Mouse (Mus musculus) CH12.LX (cell line): ENCODE data around the gene Opcml. TPM values are rescaled to one million over a fixed set of nuclear protein-coding genes. Genes with fewer than 3 reads are reported as not detected.

Experiments
- DNase-seq: peaks from one replicate; pipeline ENCODE4 v3.0.0-alpha.2; 2013; ENCODE audit errors: extremely low read depth
- H3K27ac ChIP-seq: 2 replicates; pipeline ENCODE4 v1.5.1; 2012; ENCODE audit warnings: low read depth, mild to moderate bottlenecking, control low read depth, moderate library complexity; ENCODE audit not compliant: insufficient read depth
- H3K27me3 ChIP-seq: replicated peaks from 2 replicates; pipeline ENCODE3; 2012; ENCODE audit warnings: inconsistent platforms
- H3K36me3 ChIP-seq, 2 experiments: replicated peaks in 1 of 2; 2 replicates each; pipeline versions ENCODE3 to v1.6.1; 2012; ENCODE audit warnings: inconsistent platforms in 1 of 2, low read length in 1 of 2, mild to moderate bottlenecking in 1 of 2, mixed read lengths in 1 of 2, moderate library complexity in 1 of 2; ENCODE audit not compliant: control insufficient read depth in 1 of 2, insufficient read depth in 1 of 2
- H3K4me1 ChIP-seq, 2 experiments: 2 replicates each; pipeline ENCODE4 v1.6.1; 2012; ENCODE audit warnings: inconsistent platforms in 1 of 2, moderate library complexity in 1 of 2; ENCODE audit not compliant: insufficient read depth in 2 of 2, control insufficient read depth in 1 of 2
- H3K4me2 ChIP-seq: 2 replicates; pipeline ENCODE4 v1.6.1; 2012; ENCODE audit warnings: low read depth, mild to moderate bottlenecking, control low read depth; ENCODE audit not compliant: poor library complexity, insufficient read depth, severe bottlenecking
- H3K4me3 ChIP-seq, 3 experiments: fragments of 150-350 bp in 1 of 3; sonication (generic) in 1 of 3; replicated peaks in 1 of 3; 2 replicates each; pipeline versions ENCODE3 to v1.5.1; 2011 to 2012; ENCODE audit warnings: low read depth in 2 of 3, low read length in 2 of 3, mild to moderate bottlenecking in 2 of 3, moderate library complexity in 2 of 3, control low read depth in 1 of 3, improper control_type of control experiment in 1 of 3, inconsistent platforms in 1 of 3, mixed read lengths in 1 of 3; ENCODE audit not compliant: poor library complexity in 1 of 3
- H3K79me2 ChIP-seq: replicated peaks from 2 replicates; pipeline ENCODE4 v1.6.1; 2012; ENCODE audit warnings: mild to moderate bottlenecking, moderate library complexity; ENCODE audit not compliant: control insufficient read depth, poor library complexity, insufficient read depth, severe bottlenecking; ENCODE audit errors: extremely low read depth
- H3K9ac ChIP-seq: 2 replicates; pipeline ENCODE4 v1.6.1; 2012; ENCODE audit warnings: low read depth, mild to moderate bottlenecking, control low read depth, moderate library complexity; ENCODE audit not compliant: insufficient read depth
- H3K9me3 ChIP-seq: replicated peaks from 2 replicates; pipeline ENCODE3; 2012; ENCODE audit warnings: low read length, inconsistent platforms, mixed read lengths
- BHLHE40 ChIP-seq: IDR thresholded peaks from 2 replicates; pipeline ENCODE4 v1.6.1; 2011; ENCODE audit warnings: mild to moderate bottlenecking, low read depth, low read length, improper control_type of control experiment
- CHD2 ChIP-seq: IDR thresholded peaks from 2 replicates; pipeline ENCODE4 v1.6.1; 2011; ENCODE audit warnings: low read length, improper control_type of control experiment
- CTCF ChIP-seq, 2 experiments: IDR thresholded peaks in 1 of 2; conservative IDR thresholded peaks in 1 of 2; 2 replicates each; pipeline ENCODE4 v1.5.1; 2011 to 2012; ENCODE audit warnings: low read depth in 2 of 2, low read length in 2 of 2, improper control_type of control experiment in 1 of 2, inconsistent platforms in 1 of 2, mild to moderate bottlenecking in 1 of 2, moderate library complexity in 1 of 2
- E2F4 ChIP-seq: IDR thresholded peaks from 2 replicates; pipeline ENCODE4 v1.6.1; 2011; ENCODE audit warnings: low read depth, low read length, improper control_type of control experiment; ENCODE audit not compliant: insufficient replicate concordance
- ELF1 ChIP-seq: IDR thresholded peaks from 2 replicates; pipeline ENCODE4 v1.6.1; 2014; ENCODE audit warnings: low read depth, mild to moderate bottlenecking, inconsistent platforms, low read length, improper control_type of control experiment
- EP300 ChIP-seq: IDR thresholded peaks from 2 replicates; pipeline ENCODE4 v1.6.1; 2011; ENCODE audit warnings: low read length, improper control_type of control experiment
- ETS1 ChIP-seq: conservative IDR thresholded peaks from 2 replicates; pipeline ENCODE4 v1.6.1; 2012; ENCODE audit warnings: low read depth, mild to moderate bottlenecking, inconsistent platforms, low read length, improper control_type of control experiment, moderate library complexity
- IRF4 ChIP-seq: IDR thresholded peaks from 2 replicates; pipeline ENCODE4 v1.6.1; 2014; ENCODE audit warnings: low read depth, mild to moderate bottlenecking, inconsistent platforms, low read length, improper control_type of control experiment
- JUND ChIP-seq: conservative IDR thresholded peaks from 2 replicates; pipeline ENCODE4 v1.6.1; 2011; ENCODE audit warnings: low read depth, low read length, improper control_type of control experiment
- KAT2A ChIP-seq: IDR thresholded peaks from 2 replicates; pipeline ENCODE4 v1.6.1; 2012; ENCODE audit warnings: low read length, improper control_type of control experiment, inconsistent platforms; ENCODE audit not compliant: insufficient replicate concordance
- MAZ ChIP-seq: IDR thresholded peaks from 2 replicates; pipeline ENCODE4 v1.6.1; 2012; ENCODE audit warnings: low read depth, mild to moderate bottlenecking, inconsistent platforms, low read length, improper control_type of control experiment, moderate library complexity
- MYC ChIP-seq: IDR thresholded peaks from 2 replicates; pipeline ENCODE4 v1.6.1; 2011; ENCODE audit warnings: low read depth, mild to moderate bottlenecking, improper control_type of control experiment, low read length
- NRF1 ChIP-seq: IDR thresholded peaks from 2 replicates; pipeline ENCODE4 v1.6.1; 2014; ENCODE audit warnings: low read depth, mild to moderate bottlenecking, inconsistent platforms, low read length, improper control_type of control experiment, moderate library complexity
- PAX5 ChIP-seq: IDR thresholded peaks from 2 replicates; pipeline ENCODE4 v1.6.1; 2012; ENCODE audit warnings: low read length, inconsistent platforms, mixed read lengths
- POLR2A ChIP-seq: IDR thresholded peaks from 2 replicates; pipeline ENCODE4 v1.6.1; 2011; ENCODE audit warnings: low read depth, mild to moderate bottlenecking, improper control_type of control experiment, low read length
- POLR2AphosphoS2 ChIP-seq: IDR thresholded peaks from 2 replicates; pipeline ENCODE4 v1.6.1; 2011; ENCODE audit warnings: low read depth, low read length, improper control_type of control experiment
- RAD21 ChIP-seq: IDR thresholded peaks from 2 replicates; pipeline ENCODE4 v1.6.1; 2011; ENCODE audit warnings: low read depth, mild to moderate bottlenecking, low read length, improper control_type of control experiment, moderate library complexity
- RCOR1 ChIP-seq: conservative IDR thresholded peaks from 2 replicates; pipeline ENCODE4 v1.6.1; 2012; ENCODE audit warnings: low read depth, mild to moderate bottlenecking, inconsistent platforms, low read length, improper control_type of control experiment
- SMC3 ChIP-seq: IDR thresholded peaks from 2 replicates; pipeline ENCODE4 v1.6.1; 2011; ENCODE audit warnings: low read depth, low read length, improper control_type of control experiment
- TCF12 ChIP-seq: IDR thresholded peaks from 2 replicates; pipeline ENCODE4 v1.6.1; 2014; ENCODE audit warnings: low read depth, mild to moderate bottlenecking, inconsistent platforms, low read length, improper control_type of control experiment
- UBTF ChIP-seq: IDR thresholded peaks from 2 replicates; pipeline ENCODE4 v1.6.1; 2012; ENCODE audit warnings: low read depth, mild to moderate bottlenecking, inconsistent platforms, low read length, improper control_type of control experiment, moderate library complexity
- ZC3H11A ChIP-seq: IDR thresholded peaks from 2 replicates; pipeline ENCODE4 v1.6.1; 2012; ENCODE audit warnings: low read depth, mild to moderate bottlenecking, inconsistent platforms, low read length, improper control_type of control experiment
- dilution Hi-C: fragments of 300-500 bp; cut with MboI; formaldehyde crosslinking; loops from 2 replicates; pipeline ENCODE4 v1.14.3; 2020; ENCODE audit warnings: low sequenced_read_pairs; ENCODE audit not compliant: extremely low pct_unique_long_range_greater_than_20kb, extremely low pct_ligation_motif_present
- in situ Hi-C: fragments of 300-500 bp; cut with MboI; formaldehyde crosslinking; loops from 3 replicates; pipeline ENCODE4 v1.14.3; 2019; ENCODE audit warnings: low sequenced_read_pairs, low pct_ligation_motif_present, low pct_unique_long_range_greater_than_20kb, mixed read lengths
- polyA plus RNA-seq: library from polyadenylated mRNA; unstranded; fragments of >175 nt; gene quantifications from 2 replicates; pipeline ENCODE4 v1.2.1, GENCODE M21; 2012; ENCODE audit warnings: low read depth; ENCODE audit not compliant: insufficient read length
- total RNA-seq, 2 experiments: library from RNA; depleted of rRNA; stranded (reverse); fragments of 300-350 nt in 1 of 2; fragments of >200 nt in 1 of 2; gene quantifications; 2 replicates each; pipeline ENCODE4 v1.2.3; 2012 to 2014

Opcml gene
- total and polyA plus RNA-seq, 3 experiments = 0.34 to 0.60 TPM; not detected in 1

DNA sequence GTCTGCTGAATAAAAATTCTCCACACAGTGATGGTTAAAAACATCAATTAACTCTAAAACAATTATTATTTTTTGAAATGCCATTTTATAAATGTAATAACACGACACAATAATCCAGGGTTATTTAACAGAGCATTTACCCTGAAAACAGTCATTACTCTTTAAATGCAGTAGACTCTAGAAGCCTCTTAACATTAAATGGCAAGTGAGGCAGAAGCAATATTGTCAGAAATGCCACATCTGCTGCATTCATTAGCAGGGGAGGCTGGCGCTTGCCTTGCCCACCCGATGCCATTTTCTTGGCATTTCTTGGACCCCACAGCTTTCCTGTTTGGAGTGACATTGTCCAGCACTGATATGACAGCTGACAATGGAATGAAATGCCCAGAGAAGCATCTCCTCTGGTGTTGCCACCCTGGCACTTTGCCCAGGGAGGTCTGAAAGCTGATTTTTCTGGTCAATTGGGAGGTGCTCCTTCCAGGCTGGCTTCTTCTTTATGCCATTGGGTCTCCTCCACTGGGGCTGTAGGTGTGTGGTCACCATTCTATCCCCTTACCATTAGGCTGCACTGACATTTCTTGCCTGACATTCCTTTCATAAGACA is 649.7 kb downstream of the Opcml start:
- TF ChIP-seq KAT2A (no peak), RAD21 (no peak), BHLHE40 (no peak), CHD2 (no peak), SMC3 (no peak)
- TF ChIP-seq, all 38 proteins: peak for 0

DNA sequence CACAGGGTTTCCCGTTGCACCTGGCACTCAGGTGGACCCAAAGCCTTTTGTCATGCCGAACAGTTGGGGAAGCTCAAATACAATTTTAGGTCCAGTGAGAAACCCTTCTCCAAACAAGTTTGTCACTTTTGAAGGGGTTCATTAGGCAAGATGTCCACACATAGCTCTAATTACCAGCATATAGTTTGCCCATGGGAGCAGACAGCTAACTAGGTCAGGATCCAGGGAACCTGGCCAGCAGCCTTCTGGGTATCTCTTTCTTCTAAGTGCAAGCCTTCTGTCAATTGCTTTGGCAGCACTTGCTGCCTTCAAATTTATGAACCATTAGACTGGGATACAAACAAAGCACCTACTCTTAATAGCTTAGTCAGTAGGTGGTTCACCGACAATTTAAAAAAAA is 653.9 kb downstream of the Opcml start:
- TF ChIP-seq EP300 (no peak), RCOR1 (no peak), TCF12 (no peak), SMC3 (no peak), ZC3H11A (no peak), E2F4 (no peak), BHLHE40 (no peak), POLR2AphosphoS2 (no peak), JUND (no peak), ETS1 (no peak), MYC (no peak)
- Histone ChIP-seq H3K27me3 (no peaks in the 10 kb centered on the region), H3K9ac (no peak overlapping the region), H3K36me3 (no peaks in the 10 kb centered on the region), H3K79me2 (no peaks in the 10 kb centered on the region), H3K9me3 (peaks cover 18% of the 10 kb centered on the region), H3K27ac (no peak overlapping the region), H3K4me3 (no peak overlapping the region), H3K4me1 (no peaks in the 10 kb centered on the region), H3K4me2 (no peak overlapping the region)
- in situ Hi-C loops (no loop called here), dilution Hi-C loops (no loop called here)
- DNase-seq = no peak

More for the DNA sequence above, 649.7 kb downstream of the Opcml start:
- in situ Hi-C loops (no loop called here), dilution Hi-C loops (no loop called here)
- Histone ChIP-seq H3K36me3 (no peaks in the 10 kb centered on the region), H3K9ac (no peak overlapping the region), H3K27me3 (no peaks in the 10 kb centered on the region), H3K4me1 (no peaks in the 10 kb centered on the region), H3K4me2 (no peak overlapping the region), H3K4me3 (no peak overlapping the region), H3K27ac (no peak overlapping the region), H3K9me3 (peaks cover 12% of the 10 kb centered on the region), H3K79me2 (no peaks in the 10 kb centered on the region)
- DNase-seq = no peak

DNA sequence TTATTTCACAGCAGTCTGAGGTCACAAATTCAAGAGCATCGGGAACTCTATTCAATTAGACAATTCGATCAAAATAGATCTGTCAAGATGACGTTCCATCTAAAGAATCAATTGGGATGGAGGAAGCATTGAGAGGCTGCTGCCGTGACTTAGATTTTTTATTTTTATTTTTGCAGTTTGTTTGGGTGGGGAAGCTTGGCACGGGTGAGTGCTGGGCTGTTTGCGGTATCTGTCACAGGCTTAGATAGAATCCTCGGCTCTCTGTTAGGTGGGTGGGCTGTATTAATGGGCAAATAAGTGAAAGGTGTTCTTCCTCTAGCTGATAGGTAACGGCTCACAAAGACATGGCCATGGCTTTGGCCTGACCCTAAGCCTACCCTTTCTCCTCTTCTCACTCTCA is 654.4 kb downstream of the Opcml start:
- Histone ChIP-seq H3K27ac (no peak overlapping the region), H3K9ac (no peak overlapping the region), H3K9me3 (peaks cover 15% of the 10 kb centered on the region), H3K4me3 (no peak overlapping the region), H3K79me2 (no peaks in the 10 kb centered on the region), H3K4me1 (no peaks in the 10 kb centered on the region), H3K27me3 (no peaks in the 10 kb centered on the region), H3K4me2 (no peak overlapping the region), H3K36me3 (no peaks in the 10 kb centered on the region)
- dilution Hi-C loops = no loop called here
- no peak for DNase-seq
- in situ Hi-C loops = no loop called here
- TF ChIP-seq UBTF (no peak), POLR2A (no peak), MAZ (no peak), PAX5 (no peak), IRF4 (no peak), ELF1 (no peak), NRF1 (no peak), CTCF (conservative IDR thresholded peaks at IDR 0.05 in 1 of 2, IDR thresholded peaks at IDR 0.05 in 1 of 2; ENCODE audit: low read depth in 2 of 2, low read length in 2 of 2) (no peak), CHD2 (no peak), MYC (no peak)
